Mouse (Mus musculus) WW6 (cell line): ENCODE data around the gene Ddx55.

ENCODE experiments used
- DNase-seq: peaks from one replicate; pipeline ENCODE4 v3.0.0-alpha.2; 2013; ENCODE audit warnings: low read depth, low spot score

Gene Ddx55

DNA sequence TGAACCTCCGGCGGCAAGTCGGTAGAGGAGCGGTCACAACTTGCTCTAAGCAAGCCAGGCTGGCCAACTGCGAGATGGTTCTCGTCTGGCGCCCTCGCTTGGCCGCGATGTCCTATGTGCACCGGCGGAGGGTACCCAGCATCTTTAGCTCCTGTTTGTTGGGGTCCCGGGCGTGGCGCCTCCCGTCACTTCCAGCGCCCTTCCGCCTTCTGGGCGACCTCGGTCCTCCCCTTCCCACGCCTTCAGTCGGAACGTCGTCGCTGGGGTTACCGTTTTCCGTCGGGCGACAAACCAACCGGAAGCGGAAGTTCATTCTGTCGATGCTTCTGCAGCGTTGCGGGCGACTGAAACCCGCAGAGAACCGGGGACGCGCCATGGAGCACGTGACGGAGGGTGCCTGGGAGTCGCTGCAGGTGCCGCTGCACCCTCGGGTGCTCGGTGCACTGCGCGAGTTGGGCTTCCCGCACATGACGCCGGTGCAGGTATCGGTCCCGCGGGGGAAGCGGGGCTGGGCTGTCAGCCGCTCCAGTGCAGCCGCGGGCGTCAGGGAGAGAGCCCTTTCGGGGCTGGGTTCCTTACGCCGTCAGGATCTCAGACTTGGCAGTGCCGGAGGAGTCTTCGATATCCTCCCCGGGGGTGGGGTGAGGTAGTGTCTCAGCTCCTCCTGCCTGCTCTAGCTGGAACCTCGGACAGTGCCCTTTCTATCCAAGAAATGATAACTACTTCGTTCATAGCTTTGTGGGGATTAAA is at the start of gene Ddx55:
Ddx55 (plus strand) TSS at position 307 of the 750 bp plus-strand sequence.
- peak; percentile 87 for DNase-seq

- no peak for DNase-seq
These were observed 48.9 kb upstream of the Ddx55 start for GRCm38 (mm10) chr5:124503742-124504141.

DNA sequence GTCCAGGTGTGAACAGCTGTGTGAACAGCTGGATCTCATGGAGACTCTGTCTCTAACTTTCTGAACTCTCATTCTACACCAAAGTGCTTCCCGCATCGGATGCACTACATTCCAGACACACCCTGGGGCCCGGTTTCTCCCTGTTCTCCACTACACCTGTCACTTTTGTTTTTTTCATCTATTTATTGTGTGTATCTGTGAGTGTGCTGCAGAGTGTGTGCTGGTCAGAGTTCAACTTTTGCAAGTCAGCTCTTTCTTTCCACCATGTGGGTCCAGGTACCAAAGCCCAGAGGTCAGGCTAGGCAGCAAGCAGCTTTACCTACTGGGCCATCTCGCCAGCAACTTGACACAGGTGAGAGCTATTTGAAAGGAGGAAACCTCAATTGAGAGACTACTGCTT is 47.4 kb upstream of the Ddx55 start:
- DNase-seq, result no peak

GRCm38 (mm10) chr5:124506731-124507359 is 45.8 kb upstream of the Ddx55 start:
- no peak for DNase-seq

DNA sequence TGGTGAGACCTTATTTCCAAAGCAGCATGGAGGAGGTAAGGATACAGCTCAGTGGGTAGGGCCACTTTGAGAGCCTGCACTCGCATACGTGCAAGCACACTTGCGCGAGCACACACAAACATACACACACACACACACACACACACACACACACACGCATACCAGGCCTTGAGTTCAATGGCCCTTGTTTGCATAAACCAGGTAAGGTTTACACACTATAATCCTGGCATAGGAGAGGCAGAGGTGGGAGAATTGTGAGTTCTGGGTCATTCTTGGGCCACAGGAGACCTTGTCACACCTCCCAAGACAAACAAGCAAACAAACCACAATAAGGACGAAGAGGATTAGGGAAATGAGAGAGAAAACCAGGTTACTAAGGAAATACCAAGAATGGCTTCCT is 43.5 kb upstream of the Ddx55 start:
- DNase-seq, result no peak

GRCm38 (mm10) chr5:124509742-124510237 is 42.9 kb upstream of the Ddx55 start:
- no peak for DNase-seq

DNA sequence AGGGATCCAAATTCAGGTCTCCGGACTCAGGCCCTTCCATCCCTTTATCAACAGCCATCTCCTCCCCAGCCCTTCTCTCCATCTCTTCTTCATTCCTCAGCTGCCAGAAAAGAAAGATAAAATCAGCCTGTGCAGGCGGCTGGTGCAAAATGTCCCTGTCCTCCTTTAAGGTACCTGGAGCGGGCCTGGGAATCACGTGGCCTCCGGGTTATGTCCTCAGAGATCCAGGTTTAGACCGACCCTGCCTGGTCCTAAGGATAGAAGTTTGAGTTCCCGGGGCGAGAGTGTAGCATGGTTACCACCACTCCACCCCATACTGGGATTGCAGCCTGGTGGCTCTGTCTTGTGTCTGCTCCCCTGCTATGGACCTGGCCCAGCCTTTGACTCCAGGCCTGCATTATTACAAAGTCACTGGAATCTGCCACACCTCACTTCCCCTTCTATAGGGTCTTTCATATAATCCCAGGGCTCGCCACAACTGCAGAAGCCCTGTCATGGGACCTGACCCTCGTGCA is 42.1 kb upstream of the Ddx55 start:
- DNase-seq, result no peak

- no peak for DNase-seq
These were observed 36.9 kb upstream of the Ddx55 start for GRCm38 (mm10) chr5:124515789-124516188.

DNA sequence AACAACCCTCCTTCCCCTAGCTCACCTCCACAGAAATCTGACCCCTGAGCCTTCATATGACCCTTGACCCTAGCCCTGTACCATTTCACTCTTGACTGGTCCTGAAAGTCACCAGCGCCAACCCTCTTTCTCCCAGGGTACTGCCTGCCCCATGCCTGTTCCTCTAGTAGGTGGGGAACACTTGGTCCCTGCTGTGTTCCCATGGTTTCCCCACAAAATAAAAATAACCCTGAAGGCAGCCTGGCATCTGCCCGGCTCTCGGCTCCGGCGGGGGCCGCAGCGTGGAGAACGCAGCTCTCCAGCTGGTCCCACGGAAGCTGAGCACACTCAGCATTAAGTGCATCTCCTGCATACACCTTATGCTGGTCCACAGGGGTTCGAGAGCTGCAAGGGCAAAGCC is 34.0 kb upstream of the Ddx55 start:
- no peak for DNase-seq

DNA sequence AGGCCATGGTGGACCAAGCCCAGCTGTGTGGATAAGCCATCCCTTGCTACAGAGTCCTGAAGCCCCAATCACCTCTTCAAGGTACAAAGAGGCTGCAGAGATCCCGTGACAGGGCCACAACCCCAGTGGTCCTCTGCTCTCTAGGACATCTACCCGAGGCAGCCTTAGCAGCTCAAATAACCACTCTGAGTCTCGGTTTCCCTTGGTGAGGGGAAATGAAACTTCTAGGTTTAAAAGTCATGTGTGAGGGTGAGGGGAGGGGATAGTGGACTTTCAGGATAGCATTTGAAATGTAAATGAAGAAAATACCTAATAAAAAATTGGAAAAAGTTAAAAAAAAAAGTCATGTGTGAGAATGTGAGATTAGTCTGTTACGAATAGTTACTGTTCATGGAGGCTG is 31.1 kb upstream of the Ddx55 start:
- DNase-seq, result no peak

GRCm38 (mm10) chr5:124523032-124523431 is 29.6 kb upstream of the Ddx55 start:
- DNase-seq, result no peak

- no peak for DNase-seq
These were observed 27.7 kb upstream of the Ddx55 start for GRCm38 (mm10) chr5:124524943-124525342.

DNA sequence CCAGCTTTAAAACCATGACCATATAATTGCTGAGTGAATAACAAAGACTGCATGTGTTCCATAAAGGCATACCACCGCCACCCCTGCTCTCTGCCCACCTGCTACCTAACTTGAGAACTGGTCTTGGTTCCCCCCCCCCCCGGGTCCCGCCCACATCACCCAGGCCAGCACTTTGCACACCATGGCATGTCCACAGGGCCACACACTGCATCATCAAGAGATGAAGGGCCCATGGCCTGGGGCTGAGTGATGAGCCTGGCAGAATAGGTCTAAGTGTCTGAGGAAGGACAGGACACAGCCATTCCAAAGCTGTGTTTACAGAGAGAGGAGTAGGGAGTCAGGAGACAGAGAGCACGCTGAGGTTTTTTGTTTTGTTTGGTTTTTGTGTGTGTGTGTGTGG is 24.3 kb upstream of the Ddx55 start:
- DNase-seq, result no peak

- DNase-seq, result no peak
These were observed 23.9 kb upstream of the Ddx55 start for GRCm38 (mm10) chr5:124528791-124529190.

DNA sequence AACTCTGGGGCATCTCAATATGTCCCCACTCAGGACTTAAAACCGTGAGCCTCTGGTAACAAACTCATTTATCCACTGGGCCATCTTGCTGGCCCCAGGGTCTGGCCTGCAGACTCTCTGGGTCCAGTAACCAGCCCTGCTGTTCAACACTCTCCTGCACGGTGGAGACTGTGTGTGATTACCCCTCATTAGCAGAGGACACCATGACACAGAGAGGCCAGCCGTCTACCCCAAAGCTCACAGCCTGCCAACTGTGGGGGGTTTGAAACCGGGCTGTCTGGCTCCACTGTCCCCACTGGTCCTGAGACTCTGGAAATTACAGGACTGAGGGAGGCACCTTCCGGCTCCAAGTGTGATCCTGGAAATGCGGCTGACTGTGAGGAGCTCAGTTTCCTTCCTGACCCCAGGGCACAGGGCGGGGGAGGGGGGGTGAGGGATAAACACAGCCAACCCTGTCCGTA is 23.4 kb upstream of the Ddx55 start:
- no peak for DNase-seq

- DNase-seq, result no peak
These were observed 23.0 kb upstream of the Ddx55 start for GRCm38 (mm10) chr5:124529697-124530096.

GRCm38 (mm10) chr5:124530655-124531582 is 21.7 kb upstream of the Ddx55 start, which contains the start of gene Rilpl1:
Gene Rilpl1, minus strand, starts transcription at chr5:124531391.
- no peak for DNase-seq

GRCm38 (mm10) chr5:124531583-124531930 is 21.1 kb upstream of the Ddx55 start:
- DNase-seq, result no peak

GRCm38 (mm10) chr5:124532451-124532850 is 20.2 kb upstream of the Ddx55 start:
- no peak for DNase-seq

- no peak for DNase-seq
These were observed 17.6 kb upstream of the Ddx55 start for GRCm38 (mm10) chr5:124535016-124535415.

GRCm38 (mm10) chr5:124536776-124537175 is 15.9 kb upstream of the Ddx55 start:
- no peak for DNase-seq
